Mouse (Mus musculus): Measurements from ENCODE around the gene P3h3.
A peak's percentile ranks its signal among the peaks of the same experiment; 100 is the strongest.

P3h3 gene

GRCm38 (mm10) chr6:124829799-124830700, 27.5 kb downstream of the P3h3 start:
- peak; percentile 100 for DNase-seq

GRCm38 (mm10) chr6:124828868-124829798, 28.4 kb downstream of the P3h3 start, which contains the start of the genes Usp5 and Cdca3:
Gene Usp5 (minus strand): TSS chr6:124829484.
Gene Cdca3 (plus strand): TSS chr6:124829547.
- DNase-seq, result peak; percentile 100

GRCm38 (mm10) chr6:124828101-124828592, 29.4 kb downstream of the P3h3 start:
- DNase-seq, result peak; percentile 96

- peak; percentile 91 for DNase-seq
Observed at GRCm38 (mm10) chr6:124822049-124822448, 35.5 kb downstream of the P3h3 start.

GRCm38 (mm10) chr6:124820891-124821290, 36.7 kb downstream of the P3h3 start:
- DNase-seq, result peak; percentile 71

- DNase-seq, result no peak
Observed at GRCm38 (mm10) chr6:124817971-124818370, 39.6 kb downstream of the P3h3 start.

GRCm38 (mm10) chr6:124817563-124817962, 40.0 kb downstream of the P3h3 start:
- peak; percentile 88 for DNase-seq

- peak; percentile 87 for DNase-seq
Observed at GRCm38 (mm10) chr6:124817125-124817524, 40.4 kb downstream of the P3h3 start.

- peak; percentile 84 for DNase-seq
Observed at GRCm38 (mm10) chr6:124816611-124817010, 40.9 kb downstream of the P3h3 start.

- DNase-seq, result peak; percentile 92
Observed at GRCm38 (mm10) chr6:124814858-124815774, 42.4 kb downstream of the P3h3 start.

GRCm38 (mm10) chr6:124814448-124814847, 43.1 kb downstream of the P3h3 start:
- DNase-seq, result no peak

GRCm38 (mm10) chr6:124813933-124814332, 43.6 kb downstream of the P3h3 start, which contains the start of gene Tpi1:
Gene Tpi1 (minus strand): TSS chr6:124814296.
- peak; percentile 99 for DNase-seq

- DNase-seq, result peak; percentile 98
Observed at GRCm38 (mm10) chr6:124813496-124813895, 44.1 kb downstream of the P3h3 start.

GRCm38 (mm10) chr6:124812848-124813247, 44.7 kb downstream of the P3h3 start:
- DNase-seq, result no peak

GRCm38 (mm10) chr6:124811701-124812560, 45.6 kb downstream of the P3h3 start:
- peak; percentile 93 for DNase-seq

GRCm38 (mm10) chr6:124811403-124811665, 46.2 kb downstream of the P3h3 start:
- peak; percentile 91 for DNase-seq

GRCm38 (mm10) chr6:124810566-124811402, 46.8 kb downstream of the P3h3 start:
- DNase-seq, result peak; percentile 94

- DNase-seq, result peak; percentile 95
Observed at GRCm38 (mm10) chr6:124809775-124810538, 47.6 kb downstream of the P3h3 start.

GRCm38 (mm10) chr6:124809052-124809774, 48.3 kb downstream of the P3h3 start:
- DNase-seq, result peak; percentile 99

Data from heart, adult 11 months (tissue).